12 mouse cellular contexts compared by ENCODE assay signal in the genomic region with DNA sequence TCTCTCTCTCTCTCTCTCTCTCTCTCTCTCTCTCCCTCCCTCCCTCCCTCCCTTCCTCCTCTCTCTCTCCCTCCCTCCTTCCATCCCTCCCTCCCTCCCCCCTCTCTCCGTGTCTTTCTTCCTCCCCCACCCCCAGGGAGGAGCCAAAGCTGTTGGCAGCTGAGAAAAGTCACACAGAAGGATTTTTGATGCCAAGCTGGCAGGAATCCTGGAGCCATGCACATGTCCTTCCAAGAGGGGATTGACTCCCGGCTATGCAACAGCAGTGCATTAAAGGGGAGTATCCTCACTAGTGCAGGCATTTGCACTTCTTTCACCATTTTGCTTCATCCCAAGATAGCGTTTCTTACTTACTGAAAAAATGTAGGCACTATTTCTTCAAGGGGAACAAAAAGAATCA.
DNase-seq lines count a peak whose midpoint lies in the region; ATAC-seq and TF ChIP-seq lines count a peak whose summit lies in the region.
"Had no signal": no experiment of that assay in that cellular context is flagged by ENCODE, and none has a peak within 500 bp of the region (broad histone marks: within the 10 kb centered on the region; RNA-seq: fewer than 3 reads in every experiment).

No protein-coding gene starts in this region.

- peak; percentile 17 for DNase-seq in adrenal gland, adult 2 months
- no peak for DNase-seq in adrenal gland, postnatal 4 days (ENCODE audit: low spot score in 2 of 2)
- peak; percentile 73 for DNase-seq in hindbrain, postnatal 0 days (ENCODE audit: low spot score)
- peak; percentile 4 for DNase-seq in retina, adult 2 months (ENCODE audit: low read depth, low spot score)
- DNase-seq in retina, embryonic 14.5 days (ENCODE audit: low spot score) = no peak
- peak; percentile 5 for DNase-seq in skeletal muscle tissue, adult 2 months (ENCODE audit: low read depth, low spot score)
- no peak for DNase-seq in thymus, postnatal 25 days

- H3K9me3 ChIP-seq in hindbrain, postnatal 0 days (ENCODE audit: low read length) = no peaks in the 10 kb centered on the region
- H3K9me3 ChIP-seq in hindbrain, embryonic 16.5 days (ENCODE audit: control insufficient read depth, low read length) = no peaks in the 10 kb centered on the region; the same call in 1 of the 2 replicates
- H3K9me3 ChIP-seq: hindbrain, embryonic 12.5 days; neural tube, embryonic 13.5 days; stomach, embryonic 15.5 days had no signal

- no peak overlapping the region for H3K4me2 ChIP-seq in hindbrain, postnatal 0 days (ENCODE audit: low read depth, low read length)
- no peak overlapping the region for H3K4me2 ChIP-seq in hindbrain, embryonic 16.5 days (ENCODE audit: low read length)
- H3K4me2 ChIP-seq: hindbrain, embryonic 12.5 days; neural tube, embryonic 13.5 days; stomach, embryonic 15.5 days had no signal

- 37% methylated on average over 2 of the region's 3 CpGs for WGBS in hindbrain, postnatal 0 days
- WGBS in hindbrain, embryonic 16.5 days = 31% methylated on average over 3 of the region's 3 CpGs

- no peaks in the 10 kb centered on the region for H3K27me3 ChIP-seq in hindbrain, postnatal 0 days (ENCODE audit: insufficient read depth, low read length)
- H3K27me3 ChIP-seq in hindbrain, embryonic 16.5 days (replicated peaks; ENCODE audit: control insufficient read depth, insufficient read depth, low read length) = no peaks in the 10 kb centered on the region
- H3K27me3 ChIP-seq: hindbrain, embryonic 12.5 days; neural tube, embryonic 13.5 days; stomach, embryonic 15.5 days had no signal

- H3K4me1 ChIP-seq in hindbrain, postnatal 0 days (ENCODE audit: insufficient read depth, low read length) = no peaks in the 10 kb centered on the region
- no peaks in the 10 kb centered on the region for H3K4me1 ChIP-seq in hindbrain, embryonic 16.5 days (ENCODE audit: control insufficient read depth, insufficient read depth, low read depth, low read length)
- H3K4me1 ChIP-seq: hindbrain, embryonic 12.5 days; neural tube, embryonic 13.5 days; stomach, embryonic 15.5 days had no signal

- no peak for TF ChIP-seq CTCF in hindbrain, postnatal 0 days (IDR thresholded peaks at IDR 0.05; ENCODE audit: low read depth)

- no peak overlapping the region for H3K4me3 ChIP-seq in hindbrain, postnatal 0 days (ENCODE audit: low read length)
- H3K4me3 ChIP-seq in hindbrain, embryonic 16.5 days (ENCODE audit: low read length) = no peak overlapping the region
- H3K4me3 ChIP-seq: hindbrain, embryonic 12.5 days; neural tube, embryonic 13.5 days; stomach, embryonic 15.5 days had no signal

- no peak overlapping the region for H3K9ac ChIP-seq in hindbrain, postnatal 0 days (replicated peaks; ENCODE audit: low read length)
- H3K9ac ChIP-seq in hindbrain, embryonic 16.5 days (ENCODE audit: low read depth, low read length) = no peak overlapping the region
- H3K9ac ChIP-seq: hindbrain, embryonic 12.5 days; neural tube, embryonic 13.5 days; stomach, embryonic 15.5 days had no signal

- no peaks in the 10 kb centered on the region for H3K36me3 ChIP-seq in hindbrain, postnatal 0 days (ENCODE audit: insufficient read depth, low read length)
- H3K36me3 ChIP-seq in hindbrain, embryonic 16.5 days (ENCODE audit: control insufficient read depth, insufficient read depth, low read length) = no peaks in the 10 kb centered on the region
- H3K36me3 ChIP-seq: hindbrain, embryonic 12.5 days; neural tube, embryonic 13.5 days; stomach, embryonic 15.5 days had no signal

- no peak overlapping the region for H3K27ac ChIP-seq in hindbrain, postnatal 0 days
- H3K27ac ChIP-seq in hindbrain, embryonic 16.5 days (ENCODE audit: low read depth, low read length) = no peak overlapping the region
- H3K27ac ChIP-seq: hindbrain, embryonic 12.5 days; macrophage; neural tube, embryonic 13.5 days; stomach, embryonic 15.5 days had no signal

- no peak for ATAC-seq in hindbrain, postnatal 0 days
- no peak for ATAC-seq in hindbrain, embryonic 16.5 days

Comparison
In these comparisons a context has a peak if more than half of its experiments do, and no peak if none do; other contexts are left out.
1. DNase-seq: peak in adrenal gland, adult 2 months (single experiment), hindbrain, postnatal 0 days (single experiment), retina, adult 2 months (single experiment) and skeletal muscle tissue, adult 2 months (single experiment); none in adrenal gland, postnatal 4 days (0 of 2), retina, embryonic 14.5 days (single experiment) and thymus, postnatal 25 days (single experiment).